Mouse (Mus musculus) c-Kit-positive CD71-positive TER-119-negative erythroid progenitor cells, embryonic 14.5 days (primary cell): ENCODE data around the gene 9530003J23Rik.

ENCODE experiments used
- DNase-seq: peaks from one replicate; pipeline ENCODE4 v3.0.0-alpha.2; 2013; ENCODE audit warnings: low read depth

The 9530003J23Rik gene

GRCm38 (mm10) chr10:117185399-117186089, 53.0 kb downstream of the 9530003J23Rik start:
- no peak for DNase-seq
